Comparison of ENCODE assay signal across 19 mouse cellular contexts in the genomic region with DNA sequence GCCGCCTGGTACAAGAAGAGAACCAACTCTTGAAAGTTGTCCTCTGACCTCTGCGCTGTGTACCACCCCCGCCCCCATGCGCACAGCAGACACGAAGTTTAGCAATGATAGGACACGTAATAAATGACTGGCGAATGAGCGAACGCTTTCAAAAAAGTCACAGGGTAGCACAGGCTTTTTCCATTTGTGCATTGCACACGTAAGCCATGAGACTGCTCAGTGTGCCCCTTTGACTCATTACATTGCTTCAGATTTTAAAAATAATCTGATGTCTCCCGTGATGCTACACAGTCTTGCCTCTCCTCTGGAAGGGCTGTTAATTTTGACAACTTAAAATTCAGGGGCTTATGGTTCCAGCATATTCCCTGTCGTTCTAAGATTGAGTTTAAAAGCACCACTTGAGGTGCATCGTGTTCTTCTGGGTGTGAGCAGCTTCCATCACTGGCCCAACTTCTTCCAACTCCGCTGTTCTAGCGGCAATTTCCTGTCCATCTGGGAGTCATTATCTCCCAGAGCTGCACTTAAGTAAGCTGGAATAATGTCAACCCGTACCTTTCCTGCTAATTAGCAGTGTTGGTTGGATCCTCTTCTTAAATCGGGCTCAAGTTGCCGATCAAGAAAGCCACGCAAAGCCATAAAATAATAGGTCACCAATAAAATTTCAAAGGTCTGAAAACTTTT. TPM values are rescaled to one million over a fixed set of nuclear protein-coding genes. Genes with fewer than 3 reads are reported as not detected.
DNase-seq lines count a peak whose midpoint lies in the region; ATAC-seq lines count a peak whose summit lies in the region.
"Had no signal": no experiment of that assay in that cellular context is flagged by ENCODE, and none has a peak within 500 bp of the region (broad histone marks: within the 10 kb centered on the region; RNA-seq: fewer than 3 reads in every experiment).

No protein-coding gene starts in this region.

- H3K27me3 ChIP-seq in kidney, embryonic 15.5 days, result no peaks in the 10 kb centered on the region
- H3K27me3 ChIP-seq in embryonic facial prominence, embryonic 11.5 days (ENCODE audit: control insufficient read depth, insufficient read depth, low read length), result no peaks in the 10 kb centered on the region
- H3K27me3 ChIP-seq: forebrain, embryonic 12.5 days; liver, embryonic 15.5 days; midbrain, embryonic 13.5 days had no signal

- 55% methylated on average over 19 of the region's 19 CpGs for WGBS in kidney, embryonic 15.5 days
- 44% methylated on average over 19 of the region's 19 CpGs for WGBS in embryonic facial prominence, embryonic 11.5 days

- peaks cover 23% of the 10 kb centered on the region for H3K4me1 ChIP-seq in kidney, embryonic 15.5 days
- peaks cover 2% of the 10 kb centered on the region; the same call in 1 of the 2 replicates for H3K4me1 ChIP-seq in embryonic facial prominence, embryonic 11.5 days (ENCODE audit: control insufficient read depth, insufficient read depth, low read length)
- H3K4me1 ChIP-seq: forebrain, embryonic 12.5 days; midbrain, embryonic 13.5 days had no signal

- DNase-seq in kidney, postnatal 4 days, result no peak
- DNase-seq in embryonic facial prominence, embryonic 11.5 days (ENCODE audit: low spot score), result peak; percentile 80
- DNase-seq in hindlimb bud, embryonic 11.5 days (ENCODE audit: extremely low spot score, low read depth, low spot score), result peak; percentile 88
- DNase-seq in yolk sac, embryonic 10.5 days (ENCODE audit: low spot score), result peak; percentile 62
- DNase-seq in liver, result no peak
- no peak for DNase-seq in gastrocnemius, postnatal 10 days
- DNase-seq: adrenal gland, adult 8-10 months; cerebellum, adult 2 months; heart, postnatal 14 days; kidney, postnatal 10 days; layer of hippocampus, adult 9-11 months; lung, postnatal 14 days; thymus, postnatal 4 days had no signal

- peak overlapping the region; percentile 43 for H3K27ac ChIP-seq in kidney, embryonic 15.5 days
- no peak overlapping the region; the same call in 1 of the 2 replicates for H3K27ac ChIP-seq in embryonic facial prominence, embryonic 11.5 days (replicated peaks; ENCODE audit: low read depth, low read length)
- H3K27ac ChIP-seq: forebrain, embryonic 12.5 days; liver, embryonic 15.5 days; midbrain, embryonic 13.5 days had no signal

- no peak overlapping the region for H3K9ac ChIP-seq in kidney, embryonic 15.5 days
- H3K9ac ChIP-seq in embryonic facial prominence, embryonic 11.5 days (replicated peaks; ENCODE audit: low read length), result no peak overlapping the region
- H3K9ac ChIP-seq: forebrain, embryonic 12.5 days; liver, embryonic 15.5 days; midbrain, embryonic 13.5 days had no signal

- H3K36me3 ChIP-seq in kidney, embryonic 15.5 days, result no peaks in the 10 kb centered on the region
- no peaks in the 10 kb centered on the region for H3K36me3 ChIP-seq in embryonic facial prominence, embryonic 11.5 days (replicated peaks; ENCODE audit: control insufficient read depth, insufficient read depth, low read depth, low read length)
- H3K36me3 ChIP-seq: forebrain, embryonic 12.5 days; G1E; liver, embryonic 15.5 days; midbrain, embryonic 13.5 days had no signal

- H3K4me3 ChIP-seq in kidney, embryonic 15.5 days (replicated peaks), result no peak overlapping the region
- no peak overlapping the region for H3K4me3 ChIP-seq in embryonic facial prominence, embryonic 11.5 days (ENCODE audit: low read depth, low read length)
- H3K4me3 ChIP-seq: forebrain, embryonic 12.5 days; liver, embryonic 15.5 days; midbrain, embryonic 13.5 days had no signal

- no peak overlapping the region for H3K4me2 ChIP-seq in kidney, embryonic 15.5 days
- no peak overlapping the region for H3K4me2 ChIP-seq in embryonic facial prominence, embryonic 11.5 days (ENCODE audit: low read depth, low read length)
- H3K4me2 ChIP-seq: forebrain, embryonic 12.5 days; liver, embryonic 15.5 days; midbrain, embryonic 13.5 days had no signal

- no peaks in the 10 kb centered on the region for H3K9me3 ChIP-seq in kidney, embryonic 15.5 days (replicated peaks)
- no peaks in the 10 kb centered on the region for H3K9me3 ChIP-seq in embryonic facial prominence, embryonic 11.5 days (replicated peaks; ENCODE audit: control insufficient read depth, low read length)
- H3K9me3 ChIP-seq: forebrain, embryonic 12.5 days; G1E; liver, embryonic 15.5 days; midbrain, embryonic 13.5 days had no signal

- ATAC-seq in kidney, embryonic 15.5 days (replicated peaks; ENCODE audit: low FRiP score), result no peak
- no peak for ATAC-seq in embryonic facial prominence, embryonic 11.5 days (replicated peaks; ENCODE audit: insufficient number of reproducible peaks, low FRiP score, low TSS enrichment, low read depth)
- ATAC-seq: hindbrain, embryonic 16.5 days; midbrain, embryonic 13.5 days had no signal

RNA-seq across cellular contexts. Expression of a gene that starts 33.7 kb away (rescaled TPM):
- polyA plus RNA-seq in kidney, embryonic 15.5 days (2015; fragmentation: Nextera tagmentation; extraction: Ambion mirVana), result 55.6 and 60.2 TPM in 2 replicates
- polyA plus RNA-seq in embryonic facial prominence, embryonic 11.5 days (2014; fragmentation: Nextera tagmentation; extraction: Ambion mirVana), result 50.8 and 56.2 TPM in 2 replicates
- 10 to 100 TPM; 11.5 to 14.8 TPM for total RNA-seq in gastrocnemius, postnatal 10 days (2021)

Comparison
In these comparisons a context has a peak if more than half of its experiments do, and no peak if none do; other contexts are left out.
1. DNase-seq: peak in embryonic facial prominence, embryonic 11.5 days (single experiment), hindlimb bud, embryonic 11.5 days (single experiment) and yolk sac, embryonic 10.5 days (single experiment); none in kidney, postnatal 4 days (0 of 2), liver (single experiment) and gastrocnemius, postnatal 10 days (single experiment).